Mouse (Mus musculus): ENCODE data around the gene Gm48552.

Gm48552 gene

DNA sequence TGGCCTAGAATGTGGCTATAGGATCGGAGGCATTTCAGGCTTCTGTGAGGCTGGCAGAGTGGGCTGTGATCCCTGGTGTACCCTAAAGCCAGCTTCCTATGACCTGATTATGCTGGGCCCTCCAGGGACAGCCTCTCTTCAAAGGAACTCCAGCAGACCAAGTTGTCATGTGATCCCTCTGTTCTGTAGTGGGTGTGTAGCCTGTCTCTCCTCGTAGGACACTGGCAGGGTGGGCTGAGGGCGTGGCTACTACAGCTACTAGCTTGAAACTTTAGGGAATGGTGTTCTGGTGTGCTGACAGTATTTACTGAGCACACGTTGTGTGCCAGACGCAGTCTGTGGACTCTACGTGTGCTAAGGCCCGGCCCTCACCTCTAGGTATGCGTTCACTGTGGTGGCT, 28.1 kb upstream of the Gm48552 start:
- DNase-seq (ENCODE audit: low read depth, low spot score), result peak; percentile 55

DNA sequence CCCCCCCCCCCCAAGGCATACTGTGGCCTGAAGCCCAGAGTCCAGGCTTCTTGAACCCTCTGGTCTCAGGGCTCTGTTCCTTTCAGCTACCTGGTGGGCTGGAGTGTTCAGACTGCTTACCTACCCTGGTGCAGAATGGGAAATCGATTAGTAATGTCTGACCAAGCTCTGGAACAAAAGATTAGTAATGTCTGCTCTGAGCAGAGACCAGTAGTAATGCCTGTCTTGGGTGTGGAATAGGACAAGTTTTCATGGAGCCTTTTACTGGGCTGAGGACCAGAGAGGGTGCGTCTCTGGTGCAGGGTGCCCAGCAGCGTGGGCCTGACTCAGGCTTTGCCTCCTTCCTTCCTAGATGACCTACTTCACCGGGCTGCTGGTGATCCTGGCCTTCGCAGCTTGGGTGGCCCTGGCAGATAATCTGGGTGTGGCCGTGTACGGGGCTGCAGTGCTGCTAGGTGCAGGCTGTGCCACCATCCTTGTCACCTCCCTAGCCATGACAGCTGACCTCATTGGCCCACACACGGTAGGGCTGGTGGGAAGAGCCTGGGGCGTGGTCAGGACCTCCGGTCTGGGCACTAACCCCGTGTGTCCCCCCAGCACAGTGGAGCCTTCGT, 26.4 kb upstream of the Gm48552 start:
- DNase-seq (ENCODE audit: low read depth, low spot score), result peak; percentile 82

DNA sequence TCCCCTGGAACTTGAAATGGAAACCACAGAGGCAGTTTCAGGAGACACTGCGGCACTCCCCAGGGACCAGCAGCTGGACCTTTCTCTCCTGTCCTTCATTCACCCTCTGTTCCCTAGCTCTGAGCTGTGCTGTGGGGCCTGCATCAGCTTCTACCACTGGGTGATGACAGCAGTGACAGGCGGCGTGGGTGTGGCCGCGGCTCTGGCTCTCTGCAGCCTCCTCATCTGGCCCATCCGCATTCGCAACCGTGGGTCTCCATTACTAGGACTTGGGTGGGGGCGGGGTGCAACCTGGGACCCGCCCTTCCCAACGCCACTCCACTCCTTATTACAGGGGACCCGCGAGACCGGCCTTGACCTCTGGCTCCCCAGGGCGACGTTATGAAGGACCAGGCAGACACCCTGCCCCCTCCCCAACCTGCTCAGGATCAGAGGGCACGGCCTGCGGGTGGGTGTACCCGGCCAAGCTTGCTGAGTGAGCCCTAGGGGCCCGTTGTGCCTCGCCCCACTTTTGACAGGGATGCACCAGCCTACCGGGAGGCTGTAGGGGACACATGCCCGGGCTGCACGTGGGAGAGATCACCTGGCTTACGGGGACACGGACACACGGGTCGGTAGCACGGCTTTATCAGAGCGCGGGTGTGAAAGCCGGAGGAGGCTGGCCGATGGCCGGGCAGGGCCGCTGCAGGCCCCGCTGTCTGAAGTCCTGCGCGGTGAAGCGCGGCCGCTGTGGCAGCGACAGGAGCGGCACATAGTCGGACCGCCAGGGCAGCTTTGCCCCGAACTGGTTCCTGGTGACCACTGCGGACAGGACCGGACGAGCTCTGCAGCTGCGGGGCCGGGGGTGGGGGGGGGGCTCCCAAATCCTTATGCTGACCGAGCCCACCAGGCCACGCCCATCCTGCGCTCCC, 25.1 kb upstream of the Gm48552 start:
- peak; percentile 55 for DNase-seq (ENCODE audit: low read depth, low spot score)

- no peak for DNase-seq (ENCODE audit: low read depth, low spot score)
Observed at GRCm38 (mm10) chr10:81364666-81365065, 24.1 kb upstream of the Gm48552 start.

GRCm38 (mm10) chr10:81365073-81365472, 23.7 kb upstream of the Gm48552 start:
- peak; percentile 48 for DNase-seq (ENCODE audit: low read depth, low spot score)

- peak; percentile 83 for DNase-seq (ENCODE audit: low read depth, low spot score)
Observed at GRCm38 (mm10) chr10:81365672-81366476, 22.9 kb upstream of the Gm48552 start, which contains the start of gene 4930404N11Rik. 4930404N11Rik (minus strand) TSS chr10:81365816.

GRCm38 (mm10) chr10:81366477-81367206, 22.2 kb upstream of the Gm48552 start:
- peak; percentile 47 for DNase-seq (ENCODE audit: low read depth, low spot score)

- peak; percentile 21 for DNase-seq (ENCODE audit: low read depth, low spot score)
Observed at GRCm38 (mm10) chr10:81367207-81367495, 21.7 kb upstream of the Gm48552 start.

GRCm38 (mm10) chr10:81375322-81375721, 13.5 kb upstream of the Gm48552 start:
- peak; percentile 75 for DNase-seq (ENCODE audit: low read depth, low spot score)

GRCm38 (mm10) chr10:81376561-81377361, 12.0 kb upstream of the Gm48552 start:
- DNase-seq (ENCODE audit: low read depth, low spot score), result peak; percentile 78

- DNase-seq (ENCODE audit: low read depth, low spot score), result no peak
Observed at GRCm38 (mm10) chr10:81377362-81377664, 11.5 kb upstream of the Gm48552 start.

DNA sequence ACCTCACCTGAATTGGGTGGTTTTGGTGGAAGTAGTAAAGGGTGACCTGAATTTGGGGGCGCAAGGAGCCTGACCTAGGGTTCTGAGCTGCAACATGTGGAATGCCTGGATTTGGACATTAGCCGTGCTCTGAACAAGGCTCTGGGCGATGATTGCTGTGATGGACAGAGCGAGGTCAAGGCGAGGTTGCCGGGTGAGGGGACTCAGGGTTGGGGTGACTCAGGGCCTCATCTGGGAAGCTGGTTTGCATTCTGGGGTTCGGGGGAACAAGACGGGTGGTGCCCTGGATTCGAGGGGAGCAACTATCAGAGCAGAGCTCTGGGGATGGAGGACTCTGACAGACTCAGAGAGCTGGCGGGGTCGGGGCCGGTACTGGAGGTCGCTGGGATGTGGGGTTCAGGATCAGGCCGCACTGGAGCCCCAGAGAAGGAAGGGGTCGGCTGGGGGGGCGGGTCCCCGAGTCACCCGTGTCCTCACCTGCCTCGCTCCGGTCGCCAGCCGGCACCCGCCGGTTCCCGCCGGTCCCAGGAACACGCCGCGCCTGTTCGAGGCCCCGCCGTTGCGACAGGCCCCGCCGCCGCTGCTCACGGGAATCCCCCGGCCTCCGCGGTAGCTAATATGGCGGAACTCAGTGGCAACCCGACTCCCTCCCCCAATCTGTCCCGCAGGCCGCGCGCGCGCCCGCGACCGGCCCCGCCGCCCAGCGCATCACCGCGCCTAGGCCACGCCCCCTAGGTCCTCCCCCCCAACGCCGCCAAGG, 10.8 kb upstream of the Gm48552 start, which contains the start of gene Fzr1:
Gene Fzr1 (minus strand): TSS at position 724 of the 760 bp plus-strand sequence.
- DNase-seq (ENCODE audit: low read depth, low spot score), result no peak

GRCm38 (mm10) chr10:81378553-81379182, 10.1 kb upstream of the Gm48552 start:
- peak; percentile 100 for DNase-seq (ENCODE audit: low read depth, low spot score)

DNA sequence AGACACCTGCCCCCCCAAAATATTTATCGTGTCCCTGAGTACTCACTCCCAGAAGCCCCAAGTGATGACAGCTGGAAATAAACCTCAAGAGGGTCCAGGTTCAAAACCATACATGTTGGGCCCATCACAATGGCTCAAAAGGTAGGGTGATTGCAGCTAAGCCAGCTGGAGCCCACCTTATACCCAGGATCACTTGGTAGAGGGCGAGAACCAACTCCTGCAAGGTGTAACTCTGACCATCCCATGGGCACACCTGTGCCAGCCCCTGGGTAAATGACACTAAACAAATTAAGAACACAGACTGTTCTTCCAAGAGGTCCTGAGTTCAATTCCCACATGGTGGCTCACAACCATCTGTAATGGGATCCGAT, 9.6 kb upstream of the Gm48552 start:
- no peak for DNase-seq (ENCODE audit: low read depth, low spot score)

DNA sequence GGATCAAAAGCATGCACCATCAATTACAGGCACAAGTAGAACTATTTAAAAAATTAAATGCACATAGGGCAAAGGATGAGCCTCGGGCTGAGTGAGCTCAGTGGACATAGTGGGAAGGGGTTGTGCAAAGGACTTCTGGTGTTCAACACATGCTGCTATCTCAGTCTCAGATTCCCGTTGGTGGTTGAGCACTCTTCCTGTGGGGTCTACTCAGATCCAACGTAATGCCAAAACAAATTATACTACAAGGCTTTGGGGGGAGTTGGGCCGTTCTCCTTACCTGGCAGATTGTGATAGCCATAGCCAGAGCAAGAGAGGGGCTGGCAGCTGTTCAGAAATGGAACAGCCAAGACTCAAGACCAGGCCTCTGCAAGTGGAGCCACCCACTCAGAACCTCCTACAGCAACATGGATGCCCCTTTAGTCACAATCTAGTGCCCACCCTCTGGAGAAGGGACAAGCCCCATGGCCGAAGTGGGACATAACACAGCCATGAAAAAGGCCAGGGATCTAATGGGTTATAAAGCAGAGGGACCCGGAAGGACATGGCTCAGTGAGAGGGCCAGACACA, 8.9 kb upstream of the Gm48552 start:
- DNase-seq (ENCODE audit: low read depth, low spot score), result no peak

GRCm38 (mm10) chr10:81382039-81382438, 6.8 kb upstream of the Gm48552 start:
- no peak for DNase-seq (ENCODE audit: low read depth, low spot score)

- DNase-seq (ENCODE audit: low read depth, low spot score), result peak; percentile 100
Observed at GRCm38 (mm10) chr10:81383802-81384604, 4.8 kb upstream of the Gm48552 start, which contains the start of the genes Dohh and Gm48551. Dohh (plus strand) TSS chr10:81384428. Gm48551 (plus strand) TSS chr10:81384466.

- DNase-seq (ENCODE audit: low read depth, low spot score), result no peak
Observed at GRCm38 (mm10) chr10:81384605-81384982, 4.2 kb upstream of the Gm48552 start.
